Mouse (Mus musculus): ENCODE measurements around the gene Fcgr3. TPM values are rescaled to one million over a fixed set of nuclear protein-coding genes. Genes with fewer than 3 reads are reported as not detected.
A peak's percentile ranks its signal among the peaks of the same experiment; 100 is the strongest.
"Not testable (repeated sequence)": the region's sequence is repeated elsewhere in the genome, so short reads cannot be mapped to it uniquely, and the experiment has no call there.

Fcgr3 gene
- polyA plus RNA-seq, 1 experiment from 2014 or later: 8.3 TPM

- Histone ChIP-seq H3K4me3 (ENCODE audit: low read depth, low read length) (0 out of 2 replicates have a peak overlapping the region, but pooled peaks have one; percentile 18), H3K27me3 (replicated peaks; ENCODE audit: control insufficient read depth, insufficient read depth, low read length) (peaks cover 26% of the 10 kb centered on the region), H3K4me2 (ENCODE audit: low read length) (0 out of 2 replicates have a peak overlapping the region, but pooled peaks have one; percentile 28)
- not testable (repeated sequence) for H3K9ac ChIP-seq (ENCODE audit: low read length); H3K36me3 ChIP-seq (ENCODE audit: control insufficient read depth, insufficient read depth, low read length); H3K27ac ChIP-seq (ENCODE audit: low read depth, low read length); DNase-seq (ENCODE audit: low spot score); H3K9me3 ChIP-seq (replicated peaks; ENCODE audit: control insufficient read depth, low read length); H3K4me1 ChIP-seq (ENCODE audit: control insufficient read depth, insufficient read depth, low read length)
- WGBS: 7% methylated on average over 26 of the region's 45 CpGs
- peak; percentile 21 for ATAC-seq
Measured at GRCm38 (mm10) chr1:171065768-171066167, 1.0 kb upstream of the Fcgr3 start.

- Histone ChIP-seq H3K4me3 (ENCODE audit: low read depth, low read length) (peak overlapping the region; percentile 26), H3K27me3 (replicated peaks; ENCODE audit: control insufficient read depth, insufficient read depth, low read length) (peaks cover 26% of the 10 kb centered on the region), H3K4me2 (ENCODE audit: low read length) (peak overlapping the region; percentile 43)
- H3K4me1 ChIP-seq (ENCODE audit: control insufficient read depth, insufficient read depth, low read length); H3K27ac ChIP-seq (ENCODE audit: low read depth, low read length); H3K9me3 ChIP-seq (replicated peaks; ENCODE audit: control insufficient read depth, low read length); H3K9ac ChIP-seq (ENCODE audit: low read length); H3K36me3 ChIP-seq (ENCODE audit: control insufficient read depth, insufficient read depth, low read length); DNase-seq (ENCODE audit: low spot score): not testable (repeated sequence)
- peak; percentile 51 for ATAC-seq
- under 1% methylated on average over 15 of the region's 35 CpGs for WGBS
Measured at GRCm38 (mm10) chr1:171065243-171065587, 480 bp upstream of the Fcgr3 start.

- H3K27ac ChIP-seq (ENCODE audit: low read depth, low read length); H3K4me1 ChIP-seq (ENCODE audit: control insufficient read depth, insufficient read depth, low read length); H3K36me3 ChIP-seq (ENCODE audit: control insufficient read depth, insufficient read depth, low read length); H3K9me3 ChIP-seq (replicated peaks; ENCODE audit: control insufficient read depth, low read length); DNase-seq (ENCODE audit: low spot score): not testable (repeated sequence)
- ATAC-seq: peak; percentile 73
- H3K27me3 ChIP-seq (replicated peaks; ENCODE audit: control insufficient read depth, insufficient read depth, low read length): peaks cover 19% of the 10 kb centered on the region
- peak overlapping the region; percentile 33 for H3K4me3 ChIP-seq (ENCODE audit: low read depth, low read length)
- 0 out of 2 replicates have a peak overlapping the region, but pooled peaks have one; percentile 3 for H3K9ac ChIP-seq (ENCODE audit: low read length)
- H3K4me2 ChIP-seq (ENCODE audit: low read length): peak overlapping the region; percentile 43
- WGBS: 8% methylated on average over 36 of the region's 61 CpGs
Measured at GRCm38 (mm10) chr1:171063569-171064490, 905 bp downstream of the Fcgr3 start.

GRCm38 (mm10) chr1:171061566-171061965, 3.2 kb downstream of the Fcgr3 start:
- Histone ChIP-seq H3K4me2 (ENCODE audit: low read length) (no peak overlapping the region), H3K36me3 (ENCODE audit: control insufficient read depth, insufficient read depth, low read length) (no peaks in the 10 kb centered on the region), H3K4me3 (ENCODE audit: low read depth, low read length) (no peak overlapping the region), H3K27me3 (replicated peaks; ENCODE audit: control insufficient read depth, insufficient read depth, low read length) (peaks cover 15% of the 10 kb centered on the region), H3K9ac (ENCODE audit: low read length) (no peak overlapping the region), H3K9me3 (replicated peaks; ENCODE audit: control insufficient read depth, low read length) (no peaks in the 10 kb centered on the region), H3K27ac (ENCODE audit: low read depth, low read length) (no peak overlapping the region), H3K4me1 (ENCODE audit: control insufficient read depth, insufficient read depth, low read length) (0 out of 2 replicates have a peak, but pooled peaks cover 3% of the 10 kb centered on the region)
- DNase-seq (ENCODE audit: low spot score) (no peak), ATAC-seq (no peak)
- WGBS: 92% methylated on average over 3 of the region's 3 CpGs

- Histone ChIP-seq H3K9ac (ENCODE audit: low read length) (no peak overlapping the region), H3K4me3 (ENCODE audit: low read depth, low read length) (no peak overlapping the region), H3K36me3 (ENCODE audit: control insufficient read depth, insufficient read depth, low read length) (no peaks in the 10 kb centered on the region), H3K4me2 (ENCODE audit: low read length) (no peak overlapping the region), H3K9me3 (replicated peaks; ENCODE audit: control insufficient read depth, low read length) (no peaks in the 10 kb centered on the region), H3K27me3 (replicated peaks; ENCODE audit: control insufficient read depth, insufficient read depth, low read length) (peaks cover 12% of the 10 kb centered on the region), H3K27ac (ENCODE audit: low read depth, low read length) (no peak overlapping the region), H3K4me1 (ENCODE audit: control insufficient read depth, insufficient read depth, low read length) (0 out of 2 replicates have a peak, but pooled peaks cover 3% of the 10 kb centered on the region)
- no peak for ATAC-seq
- DNase-seq (ENCODE audit: low spot score): no peak
- WGBS: 54% methylated on average over 10 of the region's 10 CpGs
Measured at GRCm38 (mm10) chr1:171060392-171060791, 4.3 kb downstream of the Fcgr3 start.

GRCm38 (mm10) chr1:171059203-171059602, 5.5 kb downstream of the Fcgr3 start:
- Histone ChIP-seq H3K9me3 (replicated peaks; ENCODE audit: control insufficient read depth, low read length) (no peaks in the 10 kb centered on the region), H3K27me3 (replicated peaks; ENCODE audit: control insufficient read depth, insufficient read depth, low read length) (peaks cover 5% of the 10 kb centered on the region; the same call in 1 of the 2 replicates), H3K4me2 (ENCODE audit: low read length) (no peak overlapping the region), H3K36me3 (ENCODE audit: control insufficient read depth, insufficient read depth, low read length) (no peaks in the 10 kb centered on the region), H3K27ac (ENCODE audit: low read depth, low read length) (no peak overlapping the region), H3K4me3 (ENCODE audit: low read depth, low read length) (no peak overlapping the region), H3K4me1 (ENCODE audit: control insufficient read depth, insufficient read depth, low read length) (no peaks in the 10 kb centered on the region), H3K9ac (ENCODE audit: low read length) (no peak overlapping the region)
- no peak for ATAC-seq
- 88% methylated on average over 2 of the region's 2 CpGs for WGBS
- no peak for DNase-seq (ENCODE audit: low spot score)

- Histone ChIP-seq H3K4me2 (ENCODE audit: low read length) (no peak overlapping the region), H3K4me1 (ENCODE audit: control insufficient read depth, insufficient read depth, low read length) (no peaks in the 10 kb centered on the region), H3K36me3 (ENCODE audit: control insufficient read depth, insufficient read depth, low read length) (no peaks in the 10 kb centered on the region), H3K4me3 (ENCODE audit: low read depth, low read length) (no peak overlapping the region), H3K9me3 (replicated peaks; ENCODE audit: control insufficient read depth, low read length) (no peaks in the 10 kb centered on the region), H3K27me3 (replicated peaks; ENCODE audit: control insufficient read depth, insufficient read depth, low read length) (no peaks in the 10 kb centered on the region), H3K27ac (ENCODE audit: low read depth, low read length) (no peak overlapping the region), H3K9ac (ENCODE audit: low read length) (no peak overlapping the region)
- WGBS: 89% methylated on average over 5 of the region's 5 CpGs
- DNase-seq (ENCODE audit: low spot score) (no peak), ATAC-seq (no peak)
Measured at GRCm38 (mm10) chr1:171057253-171057652, 7.5 kb downstream of the Fcgr3 start.

GRCm38 (mm10) chr1:171053305-171053704, 11.4 kb downstream of the Fcgr3 start:
- no peak overlapping the region for H3K4me2 ChIP-seq (ENCODE audit: low read length)
- H3K36me3 ChIP-seq (ENCODE audit: control insufficient read depth, insufficient read depth, low read length): no peaks in the 10 kb centered on the region
- H3K9me3 ChIP-seq (replicated peaks; ENCODE audit: control insufficient read depth, low read length): no peaks in the 10 kb centered on the region
- no peak overlapping the region for H3K9ac ChIP-seq (ENCODE audit: low read length)
- no peaks in the 10 kb centered on the region for H3K27me3 ChIP-seq (replicated peaks; ENCODE audit: control insufficient read depth, insufficient read depth, low read length)
- ATAC-seq: no peak
- no peak overlapping the region for H3K4me3 ChIP-seq (ENCODE audit: low read depth, low read length)
- H3K4me1 ChIP-seq (ENCODE audit: control insufficient read depth, insufficient read depth, low read length): no peaks in the 10 kb centered on the region
- no peak for DNase-seq (ENCODE audit: low spot score)
- H3K27ac ChIP-seq (ENCODE audit: low read depth, low read length): no peak overlapping the region
- WGBS: 88% methylated on average over 6 of the region's 6 CpGs

- no peak overlapping the region for H3K4me3 ChIP-seq (ENCODE audit: low read depth, low read length)
- H3K4me2 ChIP-seq (ENCODE audit: low read length): no peak overlapping the region
- no peaks in the 10 kb centered on the region for H3K36me3 ChIP-seq (ENCODE audit: control insufficient read depth, insufficient read depth, low read length)
- no peak overlapping the region for H3K27ac ChIP-seq (ENCODE audit: low read depth, low read length)
- DNase-seq (ENCODE audit: low spot score) (no peak), ATAC-seq (no peak)
- no peaks in the 10 kb centered on the region for H3K9me3 ChIP-seq (replicated peaks; ENCODE audit: control insufficient read depth, low read length)
- no peaks in the 10 kb centered on the region for H3K4me1 ChIP-seq (ENCODE audit: control insufficient read depth, insufficient read depth, low read length)
- H3K9ac ChIP-seq (ENCODE audit: low read length): no peak overlapping the region
- H3K27me3 ChIP-seq (replicated peaks; ENCODE audit: control insufficient read depth, insufficient read depth, low read length): no peaks in the 10 kb centered on the region
- 92% methylated on average over 7 of the region's 7 CpGs for WGBS
Measured at GRCm38 (mm10) chr1:171050774-171051173, 14.0 kb downstream of the Fcgr3 start.

Data from forebrain, embryonic 14.5 days (tissue).